Mouse (Mus musculus) thymus, postnatal 4 days (tissue): Measurements from ENCODE around the gene Asdurf.
"Not testable (repeated sequence)": the region's sequence is repeated elsewhere in the genome, so short reads cannot be mapped to it uniquely, and the experiment has no call there.

ENCODE experiments used
- DNase-seq: peaks from one replicate; pipeline ENCODE4 v3.0.0; 2021

Gene Asdurf

GRCm38 (mm10) chr1:53352327-53353261, at the start of gene Asdurf, which contains the start of the genes Gm28551 and Asnsd1:
Asdurf (minus strand) TSS chr1:53352619.
Gm28551 (minus strand) TSS chr1:53352667.
Asnsd1 (minus strand) TSS chr1:53352752.
- DNase-seq = peak; percentile 97

GRCm38 (mm10) chr1:53393936-53394760, 41.7 kb upstream of the Asdurf start:
- DNase-seq = not testable (repeated sequence)

DNA sequence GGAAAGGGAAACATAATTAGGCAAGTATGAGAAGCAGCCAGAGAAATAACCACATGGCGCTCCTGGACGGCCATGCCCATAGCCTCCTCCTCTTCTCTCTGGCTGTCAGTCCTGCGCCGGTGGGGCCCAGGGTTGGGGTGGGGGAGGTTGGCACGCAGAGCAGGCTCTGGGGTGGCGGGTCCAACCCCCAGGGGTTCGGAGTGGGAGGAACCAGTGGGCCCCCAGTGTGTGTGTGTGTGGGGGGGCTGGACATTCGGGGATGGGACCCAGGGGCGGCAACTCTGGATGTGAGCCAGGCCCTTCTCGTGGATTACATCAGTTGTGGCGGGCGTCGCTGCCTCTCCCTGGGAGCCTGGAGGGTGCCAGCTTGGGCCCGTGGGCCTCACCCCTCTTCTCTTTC, 36.3 kb upstream of the Asdurf start:
- DNase-seq = no peak

GRCm38 (mm10) chr1:53384085-53384688, 31.8 kb upstream of the Asdurf start:
- DNase-seq = no peak

DNA sequence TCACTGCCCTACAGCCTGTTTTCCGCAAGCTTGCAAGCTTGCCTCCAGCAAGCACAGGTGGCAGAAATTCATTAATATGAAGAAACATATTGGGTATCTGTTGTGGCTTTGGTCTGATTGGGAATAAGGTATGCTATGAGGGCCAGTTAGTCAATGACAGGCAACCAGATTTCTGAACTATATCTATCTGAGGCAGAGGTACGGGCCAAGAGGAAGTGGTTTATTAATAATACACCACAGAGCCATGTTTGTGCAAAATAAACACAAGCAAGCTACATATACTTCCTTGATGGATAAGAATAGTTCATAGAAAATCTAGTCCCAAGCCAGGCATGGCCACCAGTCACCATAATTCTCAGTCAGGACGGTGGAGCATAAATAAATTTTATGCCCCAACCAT, 25.3 kb upstream of the Asdurf start:
- DNase-seq = no peak

DNA sequence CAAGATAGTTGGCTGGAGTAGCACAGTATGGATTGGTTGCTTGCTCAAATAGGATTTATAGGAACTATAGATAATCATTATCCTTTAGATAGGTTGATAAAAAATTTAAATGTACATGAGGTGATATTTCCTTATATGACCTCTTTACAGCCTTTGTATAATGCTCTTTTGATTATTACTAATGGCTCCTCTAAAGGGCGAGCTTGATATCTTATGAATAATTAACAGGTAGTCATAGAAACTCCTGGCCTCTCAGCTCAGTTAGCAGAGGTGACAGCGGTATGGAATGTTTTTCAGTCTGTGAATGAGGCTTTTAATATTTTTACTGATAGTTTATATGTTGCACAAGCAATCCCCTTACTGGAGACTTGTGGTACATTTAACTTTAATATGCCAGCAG, 23.5 kb upstream of the Asdurf start:
- DNase-seq = not testable (repeated sequence)

- no peak for DNase-seq
These were observed 6.6 kb upstream of the Asdurf start for GRCm38 (mm10) chr1:53358988-53359387.

- no peak for DNase-seq
These were observed 11.3 kb downstream of the Asdurf start for GRCm38 (mm10) chr1:53341071-53341470.

DNA sequence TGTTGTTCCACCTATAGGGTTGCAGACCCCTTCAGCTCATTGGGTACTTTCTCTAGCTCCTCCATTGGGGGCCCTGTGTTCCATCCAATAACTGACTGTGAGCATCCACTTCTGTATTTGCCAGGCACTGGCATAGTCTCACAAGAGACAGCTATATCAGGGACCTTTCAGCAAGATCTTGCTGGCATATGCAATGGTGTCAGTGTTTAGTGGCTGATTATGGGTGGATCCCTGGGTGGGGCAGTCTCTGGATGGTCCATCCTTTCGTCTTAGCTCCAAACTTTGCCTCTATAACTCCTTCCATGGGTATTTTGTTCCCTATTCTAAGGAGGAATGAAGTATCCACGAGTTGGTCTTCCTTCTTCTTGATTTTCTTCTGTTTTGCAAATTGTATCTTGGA, 15.0 kb downstream of the Asdurf start:
- DNase-seq = not testable (repeated sequence)

GRCm38 (mm10) chr1:53335465-53335864, 17.0 kb downstream of the Asdurf start:
- DNase-seq = no peak

- DNase-seq = not testable (repeated sequence)
These were observed 18.9 kb downstream of the Asdurf start for GRCm38 (mm10) chr1:53333527-53333926.

DNA sequence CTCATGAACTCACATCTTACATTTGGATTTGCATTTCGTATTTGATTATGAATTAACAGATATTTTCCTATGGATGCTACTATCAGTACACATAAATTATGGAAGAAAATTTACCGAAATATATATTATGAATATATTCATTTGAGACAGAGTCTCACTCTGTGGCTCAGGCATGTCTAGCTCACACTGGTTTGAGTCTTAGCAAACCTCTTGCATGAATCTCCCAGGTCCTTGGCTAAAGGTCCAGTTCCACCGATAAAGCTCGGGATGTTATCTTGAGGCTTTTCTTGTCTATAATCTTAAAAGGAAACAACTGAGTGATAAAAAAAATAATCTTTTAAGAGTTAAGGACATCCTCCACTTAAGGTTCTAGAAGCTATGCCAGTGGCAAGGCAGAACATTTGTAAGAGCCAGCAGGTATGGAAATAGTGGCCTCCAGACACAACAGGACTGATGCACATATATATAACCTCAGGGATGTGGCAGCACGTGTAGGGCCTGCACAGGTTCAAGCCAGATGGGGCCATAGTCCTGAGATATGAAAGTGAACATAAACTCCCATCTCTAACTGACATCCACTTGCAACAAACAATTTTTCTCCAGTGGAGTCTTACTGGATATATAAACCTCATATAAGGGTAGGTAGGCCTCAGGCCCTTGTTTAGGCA, 27.5 kb downstream of the Asdurf start:
- DNase-seq = no peak

DNA sequence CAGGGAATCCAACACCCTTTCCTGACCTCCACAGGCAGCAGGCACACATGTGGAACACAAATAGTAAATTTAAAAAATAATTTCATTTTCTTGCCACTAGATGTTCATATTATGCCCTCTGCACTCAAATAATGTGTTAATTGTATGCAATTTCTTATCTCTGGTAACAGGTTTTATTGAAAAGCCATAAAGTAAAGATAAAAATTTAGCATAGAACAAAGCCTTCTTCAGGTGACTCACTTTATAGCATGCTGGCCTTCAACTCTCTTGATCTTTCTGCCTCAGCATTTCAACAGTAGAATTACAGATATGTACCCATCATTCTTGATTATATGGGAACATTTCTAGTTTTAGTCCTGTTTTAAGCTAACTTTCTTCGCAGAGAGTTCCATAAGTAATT, 28.1 kb downstream of the Asdurf start:
- no peak for DNase-seq

DNA sequence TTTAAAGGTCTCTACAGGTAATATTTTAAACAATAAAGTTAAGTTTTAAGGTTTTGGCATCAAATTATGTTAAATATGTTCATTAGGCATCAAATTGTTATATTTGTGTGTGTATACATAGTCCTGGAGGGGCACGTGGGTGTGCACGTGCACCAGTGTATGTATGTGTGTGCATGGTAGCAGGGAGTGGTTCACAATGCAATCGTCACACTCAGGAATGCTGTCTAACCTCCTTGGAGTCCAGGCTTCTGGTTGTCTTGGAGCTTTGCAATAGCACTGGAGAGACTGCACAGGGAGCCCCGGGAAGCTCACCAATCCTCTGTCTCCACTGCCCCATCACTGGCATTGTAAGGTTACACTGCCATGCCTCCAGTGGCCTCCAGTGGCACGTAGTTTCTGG, 29.2 kb downstream of the Asdurf start:
- no peak for DNase-seq

DNA sequence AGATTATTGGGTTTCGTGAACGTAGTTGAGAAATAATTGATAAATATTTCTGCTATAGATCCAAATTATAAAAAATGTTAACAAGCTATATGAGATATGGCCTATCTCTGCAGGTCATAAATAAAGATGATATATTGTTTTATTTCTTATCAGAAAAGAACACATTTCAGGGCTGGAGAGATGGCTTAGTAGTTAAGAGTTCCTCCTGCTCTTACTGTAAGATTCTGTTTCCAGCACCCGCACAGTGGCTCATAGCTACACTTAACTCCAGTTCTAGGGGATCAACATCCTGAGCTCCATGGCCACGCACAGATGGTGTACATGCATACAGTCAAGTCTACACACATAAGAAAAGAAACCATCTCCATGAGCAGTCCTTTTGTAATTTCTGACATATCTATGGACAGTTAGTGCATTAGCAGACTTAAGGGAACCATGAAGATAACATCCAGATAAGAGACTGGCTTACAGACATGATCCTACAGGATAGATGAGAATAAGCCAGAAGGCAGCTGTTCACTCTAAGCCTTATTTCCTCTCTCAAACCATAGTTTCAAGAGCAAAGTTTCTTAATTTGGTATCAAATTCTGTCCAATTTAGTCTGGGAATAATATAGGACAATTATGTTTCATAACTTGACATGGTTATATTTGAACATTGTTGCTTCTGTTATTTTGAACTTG, 30.6 kb downstream of the Asdurf start:
- DNase-seq = no peak

DNA sequence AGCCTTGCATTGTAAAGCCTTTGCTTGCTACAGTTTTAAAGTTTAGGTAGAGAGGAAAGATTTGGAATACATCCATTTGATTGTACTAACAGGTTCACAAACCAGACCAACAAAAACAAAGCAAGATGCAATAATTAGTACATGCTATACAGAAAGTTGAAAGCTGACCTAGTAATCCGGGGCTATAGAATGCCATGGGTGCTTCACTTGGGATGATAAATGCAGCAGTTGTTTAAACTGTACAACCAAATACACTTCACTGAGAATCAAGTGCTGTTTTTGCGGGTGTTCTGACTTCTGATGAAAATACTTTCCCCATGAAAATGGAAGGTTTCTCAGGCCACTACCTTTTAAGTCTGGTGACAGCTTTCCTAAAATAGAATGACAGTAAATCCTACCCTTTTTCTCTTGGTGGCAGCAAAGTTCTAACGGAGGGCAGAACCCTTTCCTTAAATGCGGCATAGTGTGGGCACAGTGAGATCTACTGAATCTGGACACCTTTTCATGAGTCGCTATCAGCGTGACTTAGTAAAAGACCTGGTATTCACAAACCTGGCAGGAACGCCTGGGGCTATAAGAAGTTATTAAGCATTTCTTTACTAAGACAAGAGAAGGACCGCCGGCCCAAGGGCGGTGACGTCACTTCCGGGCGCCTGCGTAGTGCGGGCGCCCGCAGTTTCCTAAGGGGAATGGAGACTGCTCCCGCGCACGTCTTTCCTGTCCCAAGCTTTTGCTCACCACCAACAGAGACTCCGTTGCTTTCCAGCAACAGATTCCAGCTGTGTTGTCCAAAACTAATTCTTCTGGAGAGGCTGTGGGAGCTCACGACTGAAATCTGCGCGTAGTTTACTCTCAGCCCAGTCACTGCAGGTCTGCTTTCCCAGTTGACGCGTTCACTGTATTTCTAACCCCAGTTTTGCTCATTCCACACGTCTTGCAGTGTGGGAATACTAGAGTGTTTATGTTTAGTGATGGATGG, 39.1 kb downstream of the Asdurf start, which contains the start of gene Osgepl1:
TSS of gene Osgepl1 (plus strand) at position 636 of the 979 bp plus-strand sequence.
- peak; percentile 91 for DNase-seq

DNA sequence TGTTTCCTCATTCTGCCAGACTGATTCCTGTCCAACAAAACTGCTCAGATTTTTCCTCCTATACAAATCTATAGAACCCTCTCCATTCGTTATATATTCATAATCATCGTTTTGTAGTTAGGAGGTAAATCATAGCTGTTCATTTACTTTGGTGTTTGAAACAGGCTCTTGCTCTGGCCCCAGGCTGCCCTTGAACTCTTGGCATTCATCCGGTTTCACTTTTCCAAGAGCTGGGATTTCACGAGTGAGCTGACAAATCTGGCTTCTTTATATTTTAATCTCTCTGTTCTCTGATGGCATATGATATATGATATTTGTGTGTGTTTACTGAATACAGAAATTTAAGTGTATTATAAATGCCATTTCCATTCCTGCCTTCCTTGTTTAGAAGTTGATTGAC, 51.9 kb downstream of the Asdurf start:
- no peak for DNase-seq
